Mouse (Mus musculus) brown adipose tissue, adult 24 weeks (tissue): ENCODE results near the gene Hirip3. TPM values are rescaled to one million over a fixed set of nuclear protein-coding genes. Genes with fewer than 3 reads are reported as not detected.

Source experiments
- polyA plus RNA-seq: library from polyadenylated mRNA; stranded (reverse); fragments of >200 nt; gene quantifications from 2 replicates; pipeline ENCODE4 v1.2.4, GENCODE M21; 2012; ENCODE audit not compliant: missing spikeins, insufficient read depth, insufficient read length

Gene Hirip3
- polyA plus RNA-seq, 1 experiment = 7.4 TPM

Other genes starting within 250 kb of the Hirip3 start
- gene Nupr1, start 231.1 kb upstream of the Hirip3 start, polyA plus RNA-seq = 89.5 and 149 TPM in 2 replicates
- 18.3 and 20.6 TPM in 2 replicates for gene Sgf29, start 212.7 kb upstream of the Hirip3 start, polyA plus RNA-seq
- 40.9 and 98.4 TPM in 2 replicates for gene Sult1a1, start 185.5 kb upstream of the Hirip3 start, polyA plus RNA-seq
- gene Bola2, start 166.6 kb upstream of the Hirip3 start, polyA plus RNA-seq = 40.0 and 49.0 TPM in 2 replicates
- gene Slx1b, start 166.2 kb upstream of the Hirip3 start, polyA plus RNA-seq = 4.0 and 5.8 TPM in 2 replicates
- gene Coro1a, start 154.2 kb upstream of the Hirip3 start, polyA plus RNA-seq = 8.5 and 10.0 TPM in 2 replicates
- 68.9 and 90.6 TPM in 2 replicates for gene Mapk3, start 102.4 kb upstream of the Hirip3 start, polyA plus RNA-seq
- not detected in 2 replicates for gene Gdpd3, start 95.6 kb upstream of the Hirip3 start, polyA plus RNA-seq
- gene Ypel3, start 85.0 kb upstream of the Hirip3 start, polyA plus RNA-seq = 156 and 157 TPM in 2 replicates
- gene Tbx6, start 80.5 kb upstream of the Hirip3 start, polyA plus RNA-seq = not detected in 2 replicates
- 46.4 and 53.3 TPM in 2 replicates for gene Ppp4c, start 69.5 kb upstream of the Hirip3 start, polyA plus RNA-seq
- gene Fam57b, start 64.3 kb upstream of the Hirip3 start, polyA plus RNA-seq = 50.7 and 63.7 TPM in 2 replicates
- not detected in 2 replicates for gene 4930451I11Rik, start 30.3 kb upstream of the Hirip3 start, polyA plus RNA-seq
- gene Doc2a, start 14.6 kb upstream of the Hirip3 start, polyA plus RNA-seq = not detected in 2 replicates
- gene Ino80e, start 405 bp downstream of the Hirip3 start, polyA plus RNA-seq = 16.4 and 27.1 TPM in 2 replicates
- gene Taok2, start 22.7 kb downstream of the Hirip3 start, polyA plus RNA-seq = 17.6 and 22.7 TPM in 2 replicates
- gene Tmem219, start 60.9 kb downstream of the Hirip3 start, polyA plus RNA-seq = 41.9 and 45.2 TPM in 2 replicates
- 8.8 and 10.9 TPM in 2 replicates for gene Kctd13, start 66.9 kb downstream of the Hirip3 start, polyA plus RNA-seq
- gene Asphd1, start 87.6 kb downstream of the Hirip3 start, polyA plus RNA-seq = not detected in 2 replicates
- 0.71 and 0.75 TPM in 2 replicates for gene Sez6l2, start 88.6 kb downstream of the Hirip3 start, polyA plus RNA-seq
- 33.4 and 41.3 TPM in 2 replicates for gene Cdipt, start 113.9 kb downstream of the Hirip3 start, polyA plus RNA-seq
- 2.0 and 2.3 TPM in 2 replicates for gene Cdiptos, start 114.1 kb downstream of the Hirip3 start, polyA plus RNA-seq
- 27.9 and 52.7 TPM in 2 replicates for gene Mvp, start 152.6 kb downstream of the Hirip3 start, polyA plus RNA-seq
- gene Pagr1b, start 154.5 kb downstream of the Hirip3 start, polyA plus RNA-seq = 14.1 TPM in 1 of 2 replicates, not detected in the other
- gene Pagr1a, start 155.4 kb downstream of the Hirip3 start, polyA plus RNA-seq = 5.9 and 26.0 TPM in 2 replicates
- gene Gm42742, start 159.1 kb downstream of the Hirip3 start, polyA plus RNA-seq = 12.4 TPM in 1 of 2 replicates, not detected in the other
- 0.55 and 0.58 TPM in 2 replicates for gene Prrt2, start 159.2 kb downstream of the Hirip3 start, polyA plus RNA-seq
- 23.3 and 33.6 TPM in 2 replicates for gene Maz, start 165.1 kb downstream of the Hirip3 start, polyA plus RNA-seq
- gene Kif22, start 180.5 kb downstream of the Hirip3 start, polyA plus RNA-seq = not detected in 2 replicates
- not detected in 2 replicates for gene Zg16, start 225.4 kb downstream of the Hirip3 start, polyA plus RNA-seq
- 0.96 and 1.8 TPM in 2 replicates for gene AI467606, start 229.4 kb downstream of the Hirip3 start, polyA plus RNA-seq